In the genomic region with DNA sequence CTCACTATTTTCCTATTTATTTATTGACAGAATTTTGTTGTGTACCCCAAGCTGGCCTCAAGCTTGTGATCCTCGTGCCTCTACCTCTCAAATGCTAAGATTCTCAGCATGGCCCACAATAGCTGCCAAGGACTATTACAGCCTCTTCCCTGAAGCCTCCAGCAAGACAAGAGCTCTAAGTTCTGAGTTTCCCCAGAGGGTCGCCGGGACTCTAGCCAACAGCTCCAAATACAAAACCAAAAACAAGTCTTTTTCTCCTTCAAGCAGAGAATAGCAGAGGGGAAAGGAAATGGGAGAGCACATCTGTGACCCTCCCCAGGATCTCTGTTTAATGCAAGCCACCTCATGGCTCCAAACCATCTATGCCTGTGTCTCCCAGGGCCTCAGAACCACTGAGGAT, we compare ENCODE assay signal across 12 mouse cellular contexts. TPM values are rescaled to one million over a fixed set of nuclear protein-coding genes. Genes with fewer than 3 reads are reported as not detected.
A peak's percentile ranks its signal among the peaks of the same experiment; 100 is the strongest.
DNase-seq lines count a peak whose midpoint lies in the region; ATAC-seq and TF ChIP-seq lines count a peak whose summit lies in the region.
"Had no signal": no experiment of that assay in that cellular context is flagged by ENCODE, and none has a peak within 500 bp of the region (broad histone marks: within the 10 kb centered on the region; RNA-seq: fewer than 3 reads in every experiment).

No protein-coding gene starts in this region.

- ATAC-seq in limb, embryonic 14.5 days (ENCODE audit: low FRiP score, low read depth) = no peak
- ATAC-seq in embryonic facial prominence, embryonic 12.5 days (ENCODE audit: insufficient number of reproducible peaks, insufficient read depth, low FRiP score, low TSS enrichment) = no peak
- no peak for ATAC-seq in liver, embryonic 12.5 days
- no peak for ATAC-seq in cerebellum, adult (ENCODE audit: insufficient number of reproducible peaks, low FRiP score, low TSS enrichment)
- ATAC-seq in midbrain, postnatal 0 days (ENCODE audit: low FRiP score) = no peak

- H3K4me2 ChIP-seq in limb, embryonic 14.5 days (replicated peaks; ENCODE audit: low read depth, low read length, severe bottlenecking) = no peak overlapping the region
- H3K4me2 ChIP-seq in embryonic facial prominence, embryonic 12.5 days (replicated peaks) = no peak overlapping the region
- peak overlapping the region; percentile 1; the same call in 1 of the 2 replicates for H3K4me2 ChIP-seq in liver, embryonic 12.5 days
- no peak overlapping the region for H3K4me2 ChIP-seq in midbrain, postnatal 0 days (ENCODE audit: low read depth, low read length, poor library complexity, severe bottlenecking)

- DNase-seq in limb, embryonic 14.5 days (ENCODE audit: low spot score) = no peak
- DNase-seq in limb, embryonic 10.5 days (ENCODE audit: low spot score) = no peak
- peak; percentile 69 for DNase-seq in gastrocnemius, postnatal 14 days
- no peak for DNase-seq in midbrain, postnatal 0 days (ENCODE audit: low spot score)
- DNase-seq: adrenal gland, postnatal 25 days had no signal

- peaks cover 70% of the 10 kb centered on the region for H3K36me3 ChIP-seq in limb, embryonic 14.5 days (ENCODE audit: control insufficient read depth, insufficient read depth, low read length)
- H3K36me3 ChIP-seq in limb, embryonic 10.5 days = peaks cover 94% of the 10 kb centered on the region
- peaks cover 61% of the 10 kb centered on the region for H3K36me3 ChIP-seq in embryonic facial prominence, embryonic 12.5 days
- H3K36me3 ChIP-seq in liver, embryonic 12.5 days = peaks cover 91% of the 10 kb centered on the region
- H3K36me3 ChIP-seq in midbrain, postnatal 0 days (ENCODE audit: insufficient read depth, low read length) = peaks cover 51% of the 10 kb centered on the region

- H3K9ac ChIP-seq in limb, embryonic 14.5 days (ENCODE audit: low read depth, low read length, severe bottlenecking) = no peak overlapping the region
- no peak overlapping the region for H3K9ac ChIP-seq in embryonic facial prominence, embryonic 12.5 days
- peak overlapping the region; percentile 81 for H3K9ac ChIP-seq in liver, embryonic 12.5 days
- H3K9ac ChIP-seq in midbrain, postnatal 0 days (replicated peaks; ENCODE audit: low read length, poor library complexity, severe bottlenecking) = no peak overlapping the region

- no peak for TF ChIP-seq CTCF in midbrain, postnatal 0 days (IDR thresholded peaks at IDR 0.05)

- intact Hi-C loops in gastrocnemius, postnatal 14 days (cut with DNase I; ENCODE audit: low total_unique reads) = loop anchor here (5.0 kb wide), 1 partner anchor 47 kb away; no protein-coding TSS in a partner anchor

- H3K4me3 ChIP-seq in limb, embryonic 14.5 days (replicated peaks; ENCODE audit: low read length) = no peak overlapping the region
- no peak overlapping the region for H3K4me3 ChIP-seq in limb, embryonic 10.5 days
- no peak overlapping the region for H3K4me3 ChIP-seq in embryonic facial prominence, embryonic 12.5 days
- no peak overlapping the region for H3K4me3 ChIP-seq in liver, embryonic 12.5 days
- H3K4me3 ChIP-seq in midbrain, postnatal 0 days (ENCODE audit: low read depth, low read length) = no peak overlapping the region

- H3K27me3 ChIP-seq in limb, embryonic 14.5 days (ENCODE audit: control insufficient read depth, insufficient read depth, low read length) = no peaks in the 10 kb centered on the region
- no peaks in the 10 kb centered on the region for H3K27me3 ChIP-seq in limb, embryonic 10.5 days (ENCODE audit: low read depth, poor library complexity, severe bottlenecking)
- no peaks in the 10 kb centered on the region for H3K27me3 ChIP-seq in embryonic facial prominence, embryonic 12.5 days
- H3K27me3 ChIP-seq in liver, embryonic 12.5 days (replicated peaks) = no peaks in the 10 kb centered on the region
- no peaks in the 10 kb centered on the region for H3K27me3 ChIP-seq in midbrain, postnatal 0 days (ENCODE audit: insufficient read depth, low read length)

- no peak for TF ChIP-seq POLR2A in limb, embryonic 14.5 days (IDR thresholded peaks at IDR 0.05; ENCODE audit: borderline replicate concordance, extremely low read depth, insufficient read depth, insufficient read length)

- 0 out of 2 replicates have a peak overlapping the region, but pooled peaks have one; percentile 28 for H3K27ac ChIP-seq in limb, embryonic 14.5 days (replicated peaks; ENCODE audit: low read depth, low read length)
- H3K27ac ChIP-seq in limb, embryonic 10.5 days = no peak overlapping the region; the same call in 1 of the 2 replicates
- H3K27ac ChIP-seq in embryonic facial prominence, embryonic 12.5 days = peak overlapping the region; percentile 60
- peak overlapping the region; percentile 99 for H3K27ac ChIP-seq in liver, embryonic 12.5 days
- no peak overlapping the region for H3K27ac ChIP-seq in midbrain, postnatal 0 days (ENCODE audit: low read depth, low read length)

- WGBS in limb, embryonic 14.5 days = 69% methylated on average over 3 of the region's 3 CpGs
- 87% methylated on average over 3 of the region's 3 CpGs for WGBS in limb, embryonic 10.5 days
- whole genome bisulfite sequencing in embryonic facial prominence, embryonic 12.5 days = 63% methylated on average over 3 of the region's 3 CpGs
- WGBS in liver, embryonic 12.5 days (ENCODE audit: insufficient replicate concordance) = 75% methylated on average over 3 of the region's 3 CpGs
- WGBS in midbrain, postnatal 0 days = 82% methylated on average over 3 of the region's 3 CpGs

- H3K4me1 ChIP-seq in limb, embryonic 14.5 days (ENCODE audit: control insufficient read depth, insufficient read depth, low read length) = no peaks in the 10 kb centered on the region
- H3K4me1 ChIP-seq in limb, embryonic 10.5 days = no peaks in the 10 kb centered on the region
- H3K4me1 ChIP-seq in embryonic facial prominence, embryonic 12.5 days = 0 out of 2 replicates have a peak, but pooled peaks cover 5% of the 10 kb centered on the region
- peaks cover 94% of the 10 kb centered on the region for H3K4me1 ChIP-seq in liver, embryonic 12.5 days
- no peaks in the 10 kb centered on the region for H3K4me1 ChIP-seq in midbrain, postnatal 0 days (ENCODE audit: insufficient read depth, low read length)

- H3K9me3 ChIP-seq in limb, embryonic 14.5 days (ENCODE audit: control insufficient read depth, low read length) = no peaks in the 10 kb centered on the region
- no peaks in the 10 kb centered on the region for H3K9me3 ChIP-seq in limb, embryonic 10.5 days (replicated peaks)
- no peaks in the 10 kb centered on the region for H3K9me3 ChIP-seq in embryonic facial prominence, embryonic 12.5 days
- no peaks in the 10 kb centered on the region for H3K9me3 ChIP-seq in liver, embryonic 12.5 days (replicated peaks)
- no peaks in the 10 kb centered on the region for H3K9me3 ChIP-seq in midbrain, postnatal 0 days (ENCODE audit: low read length)
- H3K9me3 ChIP-seq: G1E had no signal

RNA-seq across cellular contexts. Expression of gene Mpg, which starts 17.8 kb away (rescaled TPM):
- polyA plus RNA-seq in limb, embryonic 14.5 days (2012; rRNA removed) = 27.1 and 27.9 TPM in 2 replicates
- 40.1 and 43.9 TPM in 2 replicates for polyA plus RNA-seq in limb, embryonic 14.5 days (2014; fragmentation: Nextera tagmentation; extraction: Ambion mirVana)
- 36.2 and 45.2 TPM in 2 replicates for polyA plus RNA-seq in limb, embryonic 10.5 days (2016; fragmentation: Nextera tagmentation; extraction: Ambion mirVana)
- polyA plus RNA-seq in embryonic facial prominence, embryonic 12.5 days (2016; fragmentation: Nextera tagmentation; extraction: Ambion mirVana) = 36.0 and 36.5 TPM in 2 replicates
- 1 to 10 TPM; 7.9 to 9.6 TPM for total RNA-seq in gastrocnemius, postnatal 14 days (2021)
- polyA plus RNA-seq in liver, embryonic 12.5 days (2016; fragmentation: Nextera tagmentation; extraction: Ambion mirVana) = 25.7 and 27.2 TPM in 2 replicates
- total RNA-seq in midbrain, postnatal 0 days (2014; rRNA removed) = 31.7 and 35.0 TPM in 2 replicates
- 31.2 and 37.7 TPM in 2 replicates for polyA plus RNA-seq in midbrain, postnatal 0 days (2015; fragmentation: Nextera tagmentation; extraction: Ambion mirVana)

RNA-seq across cellular contexts. Expression of gene Rhbdf1, which starts 22.0 kb away (rescaled TPM):
- 136 and 234 TPM in 2 replicates for polyA plus RNA-seq in limb, embryonic 14.5 days (2012; rRNA removed)
- 61.5 and 68.3 TPM in 2 replicates for polyA plus RNA-seq in limb, embryonic 14.5 days (2014; fragmentation: Nextera tagmentation; extraction: Ambion mirVana)
- 28.1 and 31.1 TPM in 2 replicates for polyA plus RNA-seq in limb, embryonic 10.5 days (2016; fragmentation: Nextera tagmentation; extraction: Ambion mirVana)
- polyA plus RNA-seq in embryonic facial prominence, embryonic 12.5 days (2016; fragmentation: Nextera tagmentation; extraction: Ambion mirVana) = 46.5 and 49.8 TPM in 2 replicates
- 10 to 100 TPM; 18.4 to 24.4 TPM for total RNA-seq in gastrocnemius, postnatal 14 days (2021)
- polyA plus RNA-seq in liver, embryonic 12.5 days (2016; fragmentation: Nextera tagmentation; extraction: Ambion mirVana) = 12.0 and 14.1 TPM in 2 replicates
- 27.4 and 55.6 TPM in 2 replicates for total RNA-seq in midbrain, postnatal 0 days (2014; rRNA removed)
- 17.6 and 21.0 TPM in 2 replicates for polyA plus RNA-seq in midbrain, postnatal 0 days (2015; fragmentation: Nextera tagmentation; extraction: Ambion mirVana)
- total RNA-seq: megakaryocyte-erythroid progenitor cell, adult 5-6 weeks had no signal

RNA-seq across cellular contexts. Expression of gene Nprl3, which starts 23.4 kb away (rescaled TPM):
- polyA plus RNA-seq in limb, embryonic 14.5 days (2012; rRNA removed) = 88.8 and 114 TPM in 2 replicates
- polyA plus RNA-seq in limb, embryonic 14.5 days (2014; fragmentation: Nextera tagmentation; extraction: Ambion mirVana) = 29.4 and 30.9 TPM in 2 replicates
- polyA plus RNA-seq in limb, embryonic 10.5 days (2016; fragmentation: Nextera tagmentation; extraction: Ambion mirVana) = 43.7 and 51.8 TPM in 2 replicates
- 47.9 and 48.2 TPM in 2 replicates for polyA plus RNA-seq in embryonic facial prominence, embryonic 12.5 days (2016; fragmentation: Nextera tagmentation; extraction: Ambion mirVana)
- 10 to 100 TPM; 17.8 to 19.2 TPM for total RNA-seq in gastrocnemius, postnatal 14 days (2021)
- polyA plus RNA-seq in liver, embryonic 12.5 days (2016; fragmentation: Nextera tagmentation; extraction: Ambion mirVana) = 34.6 and 39.1 TPM in 2 replicates
- 36.0 and 44.7 TPM in 2 replicates for total RNA-seq in midbrain, postnatal 0 days (2014; rRNA removed)
- 35.3 and 38.6 TPM in 2 replicates for polyA plus RNA-seq in midbrain, postnatal 0 days (2015; fragmentation: Nextera tagmentation; extraction: Ambion mirVana)

RNA-seq across cellular contexts. Expression of gene Hba-x, which starts 32.1 kb away (rescaled TPM):
- polyA plus RNA-seq in limb, embryonic 14.5 days (2012; rRNA removed) = 70.0 and 113 TPM in 2 replicates
- polyA plus RNA-seq in limb, embryonic 14.5 days (2014; fragmentation: Nextera tagmentation; extraction: Ambion mirVana) = 197 and 201 TPM in 2 replicates
- polyA plus RNA-seq in limb, embryonic 10.5 days (2016; fragmentation: Nextera tagmentation; extraction: Ambion mirVana) = 2,528 and 3,017 TPM in 2 replicates
- 1,599 and 1,804 TPM in 2 replicates for polyA plus RNA-seq in embryonic facial prominence, embryonic 12.5 days (2016; fragmentation: Nextera tagmentation; extraction: Ambion mirVana)
- total RNA-seq in gastrocnemius, postnatal 14 days (2021) = not detected
- polyA plus RNA-seq in liver, embryonic 12.5 days (2016; fragmentation: Nextera tagmentation; extraction: Ambion mirVana) = 1,859 and 1,982 TPM in 2 replicates
- 0.38 TPM in 1 of 2 replicates, not detected in the other for total RNA-seq in midbrain, postnatal 0 days (2014; rRNA removed)
- polyA plus RNA-seq in midbrain, postnatal 0 days (2015; fragmentation: Nextera tagmentation; extraction: Ambion mirVana) = 0.49 TPM in 1 of 2 replicates, not detected in the other
- total RNA-seq: adrenal gland, postnatal 25 days; common myeloid progenitor, adult 5-6 weeks; G1E; left cerebral cortex, postnatal 10 days; megakaryocyte-erythroid progenitor cell, adult 5-6 weeks had no signal

RNA-seq across cellular contexts. Expression of gene Snrnp25, which starts 38.8 kb away (rescaled TPM):
- 31.9 and 46.7 TPM in 2 replicates for polyA plus RNA-seq in limb, embryonic 14.5 days (2012; rRNA removed)
- polyA plus RNA-seq in limb, embryonic 14.5 days (2014; fragmentation: Nextera tagmentation; extraction: Ambion mirVana) = 52.1 and 54.5 TPM in 2 replicates
- polyA plus RNA-seq in limb, embryonic 10.5 days (2016; fragmentation: Nextera tagmentation; extraction: Ambion mirVana) = 115 and 121 TPM in 2 replicates
- 69.3 and 71.1 TPM in 2 replicates for polyA plus RNA-seq in embryonic facial prominence, embryonic 12.5 days (2016; fragmentation: Nextera tagmentation; extraction: Ambion mirVana)
- 1 to 10 TPM; 8.6 to 8.9 TPM for total RNA-seq in gastrocnemius, postnatal 14 days (2021)
- polyA plus RNA-seq in liver, embryonic 12.5 days (2016; fragmentation: Nextera tagmentation; extraction: Ambion mirVana) = 103 TPM in 2 replicates
- total RNA-seq in midbrain, postnatal 0 days (2014; rRNA removed) = 13.3 and 23.6 TPM in 2 replicates
- 47.8 and 48.9 TPM in 2 replicates for polyA plus RNA-seq in midbrain, postnatal 0 days (2015; fragmentation: Nextera tagmentation; extraction: Ambion mirVana)

Comparison
In these comparisons a context has a peak if more than half of its experiments do, and no peak if none do; other contexts are left out.
1. H3K27ac ChIP-seq: peak in limb, embryonic 14.5 days (single experiment), embryonic facial prominence, embryonic 12.5 days (single experiment) and liver, embryonic 12.5 days (single experiment); none in limb, embryonic 10.5 days (single experiment) and midbrain, postnatal 0 days (single experiment).